ENCODE assay signal across 17 mouse cellular contexts in genomic region chr6:94962411-94963087, GRCm38 (mm10).
A peak's percentile ranks its signal among the peaks of the same experiment; 100 is the strongest.
DNase-seq lines count a peak whose midpoint lies in the region; ATAC-seq lines count a peak whose summit lies in the region.
"Had no signal": no experiment of that assay in that cellular context is flagged by ENCODE, and none has a peak within 500 bp of the region (broad histone marks: within the 10 kb centered on the region; RNA-seq: fewer than 3 reads in every experiment).

No protein-coding gene starts in this region.

- peak; percentile 69 for ATAC-seq in heart, embryonic 15.5 days (replicated peaks; ENCODE audit: insufficient number of reproducible peaks, insufficient read depth, low FRiP score, low read depth)
- ATAC-seq: forebrain, postnatal 0 days; hindbrain, embryonic 16.5 days; intestine, postnatal 0 days had no signal

- H3K4me2 ChIP-seq in heart, embryonic 15.5 days = no peak overlapping the region
- H3K4me2 ChIP-seq: embryonic facial prominence, embryonic 12.5 days; limb, embryonic 12.5 days; liver, embryonic 13.5 days had no signal

- no peaks in the 10 kb centered on the region for H3K9me3 ChIP-seq in heart, embryonic 15.5 days (replicated peaks)
- no peaks in the 10 kb centered on the region for H3K9me3 ChIP-seq in limb, embryonic 10.5 days (replicated peaks)
- H3K9me3 ChIP-seq: embryonic facial prominence, embryonic 12.5 days; limb, embryonic 12.5 days; liver, embryonic 13.5 days had no signal

- H3K4me1 ChIP-seq in heart, embryonic 15.5 days (replicated peaks) = peaks cover 17% of the 10 kb centered on the region
- H3K4me1 ChIP-seq in limb, embryonic 10.5 days = peaks cover 23% of the 10 kb centered on the region
- H3K4me1 ChIP-seq: embryonic facial prominence, embryonic 12.5 days; liver, embryonic 13.5 days had no signal

- no peak for DNase-seq in heart, adult 11 months
- peak; percentile 7 for DNase-seq in urinary bladder, postnatal 14 days (ENCODE audit: low spot score)
- no peak for DNase-seq in urinary bladder, postnatal 4 days (ENCODE audit: low spot score in 2 of 2)
- DNase-seq in limb, embryonic 10.5 days (ENCODE audit: low spot score) = no peak
- no peak for DNase-seq in right cerebral cortex, postnatal 10 days (ENCODE audit: low spot score in 2 of 2)
- no peak for DNase-seq in adrenal gland, adult (ENCODE audit: inconsistent age in 2 of 2, low spot score in 1 of 2)
- DNase-seq: cerebellum, postnatal 14 days; forebrain, postnatal 0 days; gastrocnemius, adult 2 months; kidney, postnatal 14 days; liver, embryonic 13.5 days; thymus, postnatal 14 days had no signal

- H3K27ac ChIP-seq in heart, embryonic 15.5 days = peak overlapping the region; percentile 10; the same call in 1 of the 2 replicates
- peak overlapping the region; percentile 25; the same call in 1 of the 2 replicates for H3K27ac ChIP-seq in limb, embryonic 10.5 days
- H3K27ac ChIP-seq: embryonic facial prominence, embryonic 12.5 days; gastrocnemius, adult 2 months; limb, embryonic 12.5 days; liver, embryonic 13.5 days had no signal

- 20% methylated on average over 7 of the region's 7 CpGs for WGBS in heart, embryonic 15.5 days
- 29% methylated on average over 7 of the region's 7 CpGs for WGBS in limb, embryonic 10.5 days

- no peaks in the 10 kb centered on the region for H3K36me3 ChIP-seq in heart, embryonic 15.5 days
- H3K36me3 ChIP-seq in limb, embryonic 10.5 days = no peaks in the 10 kb centered on the region
- H3K36me3 ChIP-seq: embryonic facial prominence, embryonic 12.5 days; limb, embryonic 12.5 days; liver, embryonic 13.5 days had no signal

- H3K9ac ChIP-seq in heart, embryonic 15.5 days = no peak overlapping the region
- H3K9ac ChIP-seq: embryonic facial prominence, embryonic 12.5 days; forebrain, postnatal 0 days; limb, embryonic 12.5 days; liver, embryonic 13.5 days had no signal

- no peaks in the 10 kb centered on the region for H3K27me3 ChIP-seq in heart, embryonic 15.5 days
- 0 out of 2 replicates have a peak, but pooled peaks cover 4% of the 10 kb centered on the region for H3K27me3 ChIP-seq in limb, embryonic 10.5 days (ENCODE audit: low read depth, poor library complexity, severe bottlenecking)
- H3K27me3 ChIP-seq: embryonic facial prominence, embryonic 12.5 days; limb, embryonic 12.5 days; liver, embryonic 13.5 days had no signal

- no peak overlapping the region for H3K4me3 ChIP-seq in heart, embryonic 15.5 days
- no peak overlapping the region for H3K4me3 ChIP-seq in limb, embryonic 10.5 days
- H3K4me3 ChIP-seq: embryonic facial prominence, embryonic 12.5 days; gastrocnemius, adult 2 months; limb, embryonic 12.5 days; liver, embryonic 13.5 days had no signal
